Mouse (Mus musculus) heart, embryonic 12.5 days (tissue): Measurements from ENCODE around the gene Nav1. TPM values are rescaled to one million over a fixed set of nuclear protein-coding genes. Genes with fewer than 3 reads are reported as not detected.

Experiments used
- ATAC-seq: fragments of 200-750 bp; cut with Nextera tagmentation; 2 replicates; pipeline ENCODE4 v1.8.0; 2017; ENCODE audit warnings: moderate TSS enrichment, moderate library complexity; ENCODE audit not compliant: insufficient number of reproducible peaks, low FRiP score
- H3K27ac ChIP-seq: fragments of 300-500 bp; sonication (generic); 2 replicates; pipeline ENCODE4 v1.5.1; 2016; ENCODE audit warnings: mild to moderate bottlenecking, moderate library complexity; ENCODE audit not compliant: poor library complexity, severe bottlenecking
- H3K27me3 ChIP-seq: fragments of 300-500 bp; sonication (generic); replicated peaks from 2 replicates; pipeline ENCODE4 v1.6.1; 2016; ENCODE audit warnings: mild to moderate bottlenecking, moderate library complexity
- H3K36me3 ChIP-seq: fragments of 300-500 bp; sonication (generic); 2 replicates; pipeline ENCODE4 v1.6.1; 2016; ENCODE audit warnings: mild to moderate bottlenecking, moderate library complexity
- H3K4me1 ChIP-seq: fragments of 300-500 bp; sonication (generic); replicated peaks from 2 replicates; pipeline ENCODE4 v1.6.1; 2016; ENCODE audit warnings: mild to moderate bottlenecking
- H3K4me2 ChIP-seq: fragments of 300-500 bp; sonication (generic); 2 replicates; pipeline ENCODE4 v1.6.1; 2016; ENCODE audit warnings: mild to moderate bottlenecking, moderate library complexity
- H3K4me3 ChIP-seq: fragments of 300-500 bp; sonication (generic); 2 replicates; pipeline ENCODE4 v1.5.1; 2016; ENCODE audit warnings: mild to moderate bottlenecking
- H3K9ac ChIP-seq: fragments of 300-500 bp; sonication (generic); 2 replicates; pipeline ENCODE4 v1.6.1; 2016; ENCODE audit warnings: mild to moderate bottlenecking, moderate library complexity
- H3K9me3 ChIP-seq: fragments of 300-500 bp; sonication (generic); replicated peaks from 2 replicates; pipeline ENCODE4 v1.6.1; 2016; ENCODE audit warnings: mild to moderate bottlenecking, moderate library complexity
- WGBS: fragments of 180-500 bp; shearing (Covaris S2); methylation state at CpG from one replicate; pipeline ENCODE4 v1.1.7; 2016; 5-methylcytosine and 5-hydroxymethylcytosine counted together
- polyA plus RNA-seq: library from polyadenylated mRNA; unstranded; fragments of >200 nt; fragmentation: Nextera tagmentation; extraction: Ambion mirVana; gene quantifications from 2 replicates; pipeline ENCODE4 v1.2.1, GENCODE M21; 2016

Gene Nav1
- polyA plus RNA-seq, 1 experiment from 2014 or later: 38.9 TPM

DNA sequence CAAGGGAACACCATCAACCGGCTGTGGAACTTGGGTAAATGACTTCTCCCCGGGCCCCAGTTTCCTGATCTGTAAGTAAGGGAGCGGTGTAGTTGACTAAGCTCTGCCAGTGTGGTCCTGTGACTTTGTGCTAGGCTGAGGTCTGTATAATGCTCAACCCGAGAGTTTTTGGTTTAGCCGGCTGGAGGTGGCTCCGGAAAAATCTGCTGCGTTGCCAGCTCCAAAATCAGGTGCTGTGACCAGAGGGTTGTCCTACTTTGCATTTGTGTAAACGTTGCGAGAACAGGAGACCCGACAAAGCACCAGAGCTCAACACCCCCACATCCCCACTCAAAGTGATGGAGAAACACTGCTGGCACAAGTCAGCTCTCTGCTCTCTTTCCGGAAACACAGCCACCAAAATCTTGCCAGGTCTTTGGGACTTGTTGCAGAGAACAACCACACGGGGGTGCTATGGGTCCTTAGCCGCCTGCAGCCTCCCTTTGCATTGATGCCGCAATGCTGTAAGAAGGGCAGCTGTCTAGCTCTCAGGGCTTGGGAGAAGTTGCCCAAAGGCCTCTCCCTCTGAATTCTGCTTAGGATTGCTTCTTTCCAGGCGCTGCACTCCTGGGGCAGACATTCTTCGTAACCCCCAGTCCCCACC lies 62.5 kb downstream of the Nav1 start:
- Histone ChIP-seq H3K4me1 (peaks cover 55% of the 10 kb centered on the region), H3K9me3 (no peaks in the 10 kb centered on the region), H3K27me3 (no peaks in the 10 kb centered on the region), H3K9ac (0 out of 2 replicates have a peak overlapping the region, but pooled peaks have one; percentile 37), H3K4me3 (no peak overlapping the region), H3K27ac (no peak overlapping the region; the same call in 1 of the 2 replicates), H3K4me2 (no peak overlapping the region), H3K36me3 (no peaks in the 10 kb centered on the region)
- WGBS: 40% methylated on average over 16 of the region's 16 CpGs
- no peak for ATAC-seq

DNA sequence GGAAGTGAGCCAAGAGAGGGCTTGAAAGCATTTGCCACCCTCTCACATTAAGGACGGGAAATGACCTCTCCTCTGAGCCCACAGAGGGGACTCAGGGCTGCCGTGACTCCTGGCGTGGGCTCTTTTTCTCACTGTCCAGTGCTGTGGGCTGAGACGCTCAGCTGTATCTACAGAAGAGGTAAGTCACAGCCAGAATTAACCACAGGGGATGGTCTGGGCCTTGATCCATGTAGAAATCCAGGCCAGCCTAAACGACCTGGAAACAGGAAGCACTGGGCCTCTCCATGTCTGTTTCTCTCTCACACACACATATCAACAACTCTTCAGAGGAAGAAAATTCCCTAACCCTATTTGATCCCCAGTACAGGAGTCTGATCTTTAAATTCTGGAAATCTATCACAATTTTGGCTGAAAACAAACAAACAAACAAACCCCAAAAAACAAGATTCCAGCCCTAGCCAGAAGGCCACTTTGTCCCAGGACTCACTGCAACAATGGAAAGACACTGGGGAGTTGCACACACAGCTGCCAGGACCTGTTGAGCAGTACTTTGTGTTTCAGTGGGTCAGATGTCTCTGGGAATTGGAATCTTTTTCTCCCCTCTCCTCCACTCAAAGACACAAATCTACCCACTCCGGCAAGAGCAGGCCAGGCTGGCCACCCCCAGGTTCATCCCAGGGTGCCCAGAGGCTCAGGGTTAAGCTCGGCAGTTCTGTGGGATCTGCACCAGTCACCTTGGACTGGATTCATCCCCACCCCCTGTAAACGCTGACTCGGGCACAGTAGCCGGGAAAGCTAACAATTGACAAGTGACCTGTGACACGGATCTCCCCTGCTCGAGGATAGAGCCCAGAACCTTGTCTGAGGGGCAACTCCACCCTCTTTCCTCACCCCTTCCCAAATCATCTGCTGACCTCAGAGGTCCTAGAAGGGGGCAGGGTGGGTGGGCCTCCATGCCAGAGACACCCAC lies 64.0 kb downstream of the Nav1 start:
- no peaks in the 10 kb centered on the region for H3K27me3 ChIP-seq
- peaks cover 52% of the 10 kb centered on the region for H3K4me1 ChIP-seq
- no peak for ATAC-seq
- 37% methylated on average over 12 of the region's 12 CpGs for WGBS
- H3K4me3 ChIP-seq: no peak overlapping the region
- H3K36me3 ChIP-seq: no peaks in the 10 kb centered on the region
- no peak overlapping the region for H3K4me2 ChIP-seq
- H3K27ac ChIP-seq: peak overlapping the region; percentile 42; the same call in 1 of the 2 replicates
- no peak overlapping the region; the same call in 1 of the 2 replicates for H3K9ac ChIP-seq
- H3K9me3 ChIP-seq: no peaks in the 10 kb centered on the region

DNA sequence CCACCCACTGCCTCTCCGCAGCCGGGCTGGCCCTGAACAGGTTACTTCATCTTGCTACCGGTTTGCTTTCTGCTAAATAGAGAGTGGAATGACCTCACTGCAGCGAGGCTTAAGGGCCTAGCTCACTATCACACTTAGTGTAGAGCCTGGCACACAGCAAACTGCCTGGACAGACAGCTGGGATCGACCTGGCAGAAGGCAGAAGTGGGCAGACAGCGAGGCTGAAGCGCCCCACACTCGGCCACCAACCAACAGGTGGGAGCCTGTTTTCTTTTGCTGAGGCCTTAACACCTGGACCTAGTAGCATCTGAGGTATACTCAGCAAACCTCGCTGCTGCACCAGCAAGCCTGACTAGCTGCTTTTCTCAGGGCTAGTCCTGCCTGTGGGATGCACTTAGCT lies 65.0 kb downstream of the Nav1 start:
- 80% methylated on average over 9 of the region's 9 CpGs for WGBS
- no peak for ATAC-seq
- peaks cover 50% of the 10 kb centered on the region for H3K4me1 ChIP-seq
- no peaks in the 10 kb centered on the region for H3K36me3 ChIP-seq
- 0 out of 2 replicates have a peak overlapping the region, but pooled peaks have one; percentile 39 for H3K27ac ChIP-seq
- H3K4me3 ChIP-seq: no peak overlapping the region
- H3K4me2 ChIP-seq: no peak overlapping the region
- H3K27me3 ChIP-seq: no peaks in the 10 kb centered on the region
- H3K9me3 ChIP-seq: no peaks in the 10 kb centered on the region
- peak overlapping the region; percentile 32; the same call in 1 of the 2 replicates for H3K9ac ChIP-seq

DNA sequence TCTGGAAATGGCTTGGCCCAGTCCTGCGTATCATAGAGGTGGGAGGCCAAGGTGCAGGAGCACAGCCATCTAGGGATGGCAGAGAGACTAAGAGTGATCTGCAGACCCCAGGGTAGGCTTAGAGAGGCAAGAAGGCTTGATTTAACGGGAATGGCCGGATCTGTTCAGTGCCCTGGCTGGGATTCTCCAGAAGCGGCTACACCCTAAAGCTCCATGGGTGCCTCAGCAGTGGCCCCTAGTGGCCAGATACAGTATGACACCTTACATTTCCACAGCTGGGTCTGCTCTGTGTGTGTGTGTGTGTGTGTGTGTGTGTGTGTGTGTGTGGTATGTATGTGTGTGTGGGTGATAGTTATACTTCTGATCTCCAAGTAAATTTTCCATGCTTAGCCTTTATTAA lies 66.8 kb downstream of the Nav1 start:
- H3K27me3 ChIP-seq: no peaks in the 10 kb centered on the region
- no peak overlapping the region for H3K27ac ChIP-seq
- H3K4me2 ChIP-seq: no peak overlapping the region
- 20% methylated on average over 4 of the region's 4 CpGs for WGBS
- no peak overlapping the region for H3K4me3 ChIP-seq
- peak; percentile 22; the same call in 1 of the 2 replicates for ATAC-seq
- no peaks in the 10 kb centered on the region for H3K9me3 ChIP-seq
- no peak overlapping the region for H3K9ac ChIP-seq
- peaks cover 67% of the 10 kb centered on the region for H3K4me1 ChIP-seq
- H3K36me3 ChIP-seq: peaks cover 2% of the 10 kb centered on the region; the same call in 1 of the 2 replicates

DNA sequence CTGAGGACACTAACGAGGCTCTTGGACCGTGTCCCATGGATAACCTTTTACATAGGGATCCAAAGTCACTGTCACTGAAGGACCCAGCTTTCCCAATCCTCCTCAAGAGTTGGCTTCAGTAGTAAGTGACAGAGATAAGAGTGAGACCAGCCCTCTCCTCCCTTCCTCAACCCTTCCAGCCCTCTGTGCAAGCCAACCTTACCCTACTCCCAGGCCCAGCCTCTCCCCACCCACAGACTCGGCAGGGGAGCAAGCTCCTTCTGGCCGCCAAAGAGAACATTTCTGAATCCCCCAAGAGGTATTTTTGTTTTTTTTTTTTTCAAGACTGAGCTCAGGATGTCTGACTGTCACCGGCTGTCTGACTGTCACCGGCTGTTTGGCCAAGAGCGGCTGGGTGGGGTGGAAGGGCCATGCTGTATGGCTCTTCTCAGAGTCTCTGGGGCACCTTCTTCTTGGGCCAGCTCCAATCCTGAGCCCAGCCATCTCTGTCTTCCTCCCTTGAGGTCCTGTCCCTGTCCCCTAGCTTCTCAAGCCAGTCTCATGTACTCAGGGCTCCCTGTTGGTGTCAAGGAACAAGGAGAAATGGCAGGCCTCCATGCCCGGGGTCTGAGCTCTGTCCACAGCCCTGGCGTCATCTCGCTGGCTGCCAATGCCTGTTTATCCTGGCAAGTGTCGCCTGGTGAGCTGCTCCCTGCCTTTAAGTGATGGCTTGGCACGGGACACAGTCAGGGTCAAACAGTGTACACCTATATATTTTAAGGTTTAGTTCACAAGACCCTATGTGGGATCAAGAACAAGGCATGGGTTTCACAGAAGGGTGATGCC lies 68.4 kb downstream of the Nav1 start:
- no peaks in the 10 kb centered on the region for H3K9me3 ChIP-seq
- no peaks in the 10 kb centered on the region for H3K27me3 ChIP-seq
- no peak for ATAC-seq
- peaks cover 64% of the 10 kb centered on the region for H3K4me1 ChIP-seq
- peaks cover 2% of the 10 kb centered on the region; the same call in 1 of the 2 replicates for H3K36me3 ChIP-seq
- no peak overlapping the region for H3K4me3 ChIP-seq
- H3K9ac ChIP-seq: no peak overlapping the region
- H3K27ac ChIP-seq: no peak overlapping the region
- WGBS: 60% methylated on average over 12 of the region's 12 CpGs
- no peak overlapping the region for H3K4me2 ChIP-seq

DNA sequence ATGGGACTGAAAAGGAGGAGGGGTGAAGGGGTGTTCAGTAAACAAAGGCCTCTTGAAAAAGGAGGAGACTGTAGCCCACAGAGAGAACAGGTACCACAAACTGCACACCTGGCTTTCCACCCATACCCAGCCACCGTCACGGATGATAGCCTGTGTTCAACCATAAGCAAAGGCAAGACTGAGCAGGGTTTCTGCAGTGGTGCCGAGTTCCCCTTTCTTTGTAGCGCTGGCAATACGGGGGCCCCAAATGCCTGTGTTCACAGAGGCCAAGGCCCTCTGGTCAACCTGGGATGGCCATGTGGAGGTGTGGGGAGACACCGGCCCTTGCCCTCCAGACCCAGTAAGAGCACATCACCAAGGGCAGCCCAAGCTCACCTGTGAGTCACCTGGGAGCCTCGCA lies 70.3 kb downstream of the Nav1 start:
- ATAC-seq: no peak
- peaks cover 10% of the 10 kb centered on the region for H3K36me3 ChIP-seq
- H3K27me3 ChIP-seq: no peaks in the 10 kb centered on the region
- no peaks in the 10 kb centered on the region for H3K9me3 ChIP-seq
- H3K4me3 ChIP-seq: no peak overlapping the region
- H3K4me1 ChIP-seq: peaks cover 48% of the 10 kb centered on the region
- 91% methylated on average over 7 of the region's 7 CpGs for WGBS
- no peak overlapping the region for H3K27ac ChIP-seq
- H3K9ac ChIP-seq: peak overlapping the region; percentile 1; the same call in 1 of the 2 replicates
- H3K4me2 ChIP-seq: no peak overlapping the region

DNA sequence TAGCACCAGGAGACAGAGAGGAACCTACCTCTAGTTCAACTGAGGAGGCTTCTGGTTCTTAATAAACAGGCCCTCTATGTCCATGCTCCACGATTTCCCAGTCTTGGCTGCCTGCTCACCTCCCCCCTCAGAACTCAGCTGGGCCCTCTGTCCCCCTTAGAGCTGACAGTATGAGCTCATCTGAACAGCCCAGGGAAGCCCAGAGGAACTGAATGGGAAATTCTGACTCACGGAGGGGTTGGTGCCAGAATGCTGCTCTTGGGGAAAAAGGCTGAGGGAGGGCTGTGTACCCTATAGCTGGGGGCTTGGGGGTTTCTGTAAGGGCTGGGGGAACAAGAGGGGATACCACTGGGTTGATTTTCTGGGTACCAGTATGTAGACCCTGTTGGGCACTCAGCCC lies 70.8 kb downstream of the Nav1 start:
- 34% methylated on average over 2 of the region's 2 CpGs for whole genome bisulfite sequencing
- no peak overlapping the region for H3K4me3 ChIP-seq
- H3K27me3 ChIP-seq: no peaks in the 10 kb centered on the region
- peak overlapping the region; percentile 10; the same call in 1 of the 2 replicates for H3K27ac ChIP-seq
- no peak overlapping the region for H3K4me2 ChIP-seq
- no peak for ATAC-seq
- peak overlapping the region; percentile 1; the same call in 1 of the 2 replicates for H3K9ac ChIP-seq
- no peaks in the 10 kb centered on the region for H3K9me3 ChIP-seq
- peaks cover 53% of the 10 kb centered on the region for H3K4me1 ChIP-seq
- H3K36me3 ChIP-seq: peaks cover 10% of the 10 kb centered on the region

DNA sequence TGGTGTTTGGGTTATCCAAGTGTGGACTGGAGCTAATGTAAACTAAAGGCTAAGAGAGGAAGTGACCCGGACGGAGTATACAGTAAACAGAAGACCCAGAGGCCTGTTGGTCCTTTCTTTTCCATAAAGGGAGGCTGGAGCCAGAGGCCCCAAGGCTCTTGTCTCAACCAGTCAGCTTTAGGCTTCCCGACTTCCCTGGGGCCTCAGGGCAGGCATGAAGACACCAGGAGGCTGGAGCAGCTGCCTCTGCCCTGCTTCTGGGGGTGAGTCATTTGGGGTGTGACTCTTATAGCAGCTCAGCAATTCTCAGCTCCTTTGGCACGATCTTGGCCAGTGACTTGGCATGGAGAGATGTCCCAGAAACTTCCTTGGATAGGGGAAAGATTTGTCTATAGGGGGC lies 71.8 kb downstream of the Nav1 start:
- 0 out of 2 replicates have a peak overlapping the region, but pooled peaks have one; percentile 29 for H3K9ac ChIP-seq
- H3K4me2 ChIP-seq: no peak overlapping the region
- no peak overlapping the region for H3K4me3 ChIP-seq
- H3K27ac ChIP-seq: peak overlapping the region; percentile 58
- ATAC-seq: no peak
- H3K4me1 ChIP-seq: peaks cover 58% of the 10 kb centered on the region
- no peaks in the 10 kb centered on the region for H3K27me3 ChIP-seq
- H3K9me3 ChIP-seq: no peaks in the 10 kb centered on the region
- peaks cover 19% of the 10 kb centered on the region for H3K36me3 ChIP-seq
- WGBS: 24% methylated on average over 4 of the region's 4 CpGs

DNA sequence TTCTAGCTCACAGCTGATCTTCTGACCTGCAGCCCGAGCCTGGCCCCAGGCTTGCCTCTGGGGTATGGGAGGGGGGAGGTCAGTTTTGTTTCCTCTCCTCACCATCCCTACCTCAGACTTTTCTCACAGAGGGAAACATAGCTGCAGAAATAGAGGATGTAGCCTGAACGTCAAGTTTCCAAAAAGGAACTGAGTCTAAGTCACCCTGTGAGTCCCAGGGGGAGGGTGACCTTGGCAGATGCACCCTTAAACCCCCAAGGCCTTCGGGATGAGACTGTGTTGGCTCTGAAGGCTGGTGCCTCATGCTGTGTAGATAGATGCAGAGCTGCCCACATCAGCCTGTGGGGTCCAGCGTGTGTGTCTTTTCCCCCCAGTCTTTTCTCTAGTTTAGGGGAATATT lies 72.3 kb downstream of the Nav1 start:
- Histone ChIP-seq H3K27me3 (no peaks in the 10 kb centered on the region), H3K4me2 (no peak overlapping the region), H3K9me3 (no peaks in the 10 kb centered on the region), H3K9ac (no peak overlapping the region), H3K4me1 (peaks cover 55% of the 10 kb centered on the region), H3K27ac (peak overlapping the region; percentile 58), H3K4me3 (no peak overlapping the region), H3K36me3 (peaks cover 23% of the 10 kb centered on the region)
- no peak for ATAC-seq
- WGBS: 49% methylated on average over 4 of the region's 4 CpGs

DNA sequence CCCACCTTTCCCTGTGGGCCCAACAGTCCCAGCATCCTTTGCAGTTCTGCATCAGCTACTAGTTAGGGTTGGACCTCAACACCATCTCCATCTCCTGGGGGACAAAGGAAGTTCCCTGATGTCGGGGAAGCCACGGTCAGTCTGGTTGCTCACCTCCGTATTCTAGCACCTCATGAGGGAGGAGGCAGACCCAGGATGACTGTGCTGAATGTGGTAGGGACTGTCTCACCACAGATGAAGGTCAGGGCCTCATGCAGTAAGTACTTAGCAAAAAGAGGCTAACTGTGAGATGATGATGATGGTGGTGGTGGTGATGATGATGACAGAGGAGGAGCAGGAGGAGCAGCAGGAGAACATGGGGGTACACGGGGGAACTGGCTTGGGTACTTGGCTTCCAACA lies 73.0 kb downstream of the Nav1 start:
- ATAC-seq: no peak
- Histone ChIP-seq H3K4me1 (peaks cover 52% of the 10 kb centered on the region), H3K27ac (no peak overlapping the region), H3K9me3 (no peaks in the 10 kb centered on the region), H3K4me3 (no peak overlapping the region), H3K9ac (no peak overlapping the region), H3K27me3 (no peaks in the 10 kb centered on the region), H3K36me3 (peaks cover 30% of the 10 kb centered on the region), H3K4me2 (no peak overlapping the region)
- WGBS: 84% methylated on average over 4 of the region's 4 CpGs
